Mouse (Mus musculus) neural tube, embryonic 15.5 days (tissue): ENCODE measurements at regions not wholly inside any gene's neighbourhood (a gene's known extent, or its start where the extent isn't known, plus 50 kb on each side); places are given as distances from the start of the nearest gene placed in this dataset.

Source experiments
- ATAC-seq: fragments of 200-750 bp; cut with Nextera tagmentation; 2 replicates; pipeline ENCODE4 v1.8.0; 2017; ENCODE audit warnings: mild to moderate bottlenecking, moderate TSS enrichment, moderate library complexity; ENCODE audit not compliant: low FRiP score
- H3K27ac ChIP-seq: fragments of 300-500 bp; sonication (generic); replicated peaks from 2 replicates; pipeline ENCODE4 v1.5.1; 2015; ENCODE audit warnings: mild to moderate bottlenecking, inconsistent platforms
- H3K27me3 ChIP-seq: fragments of 300-500 bp; sonication (generic); replicated peaks from 2 replicates; pipeline ENCODE4 v1.6.1; 2015; ENCODE audit warnings: inconsistent platforms
- H3K36me3 ChIP-seq: fragments of 300-500 bp; sonication (generic); 2 replicates; pipeline ENCODE4 v1.6.1; 2015; ENCODE audit warnings: inconsistent platforms
- H3K4me1 ChIP-seq: fragments of 300-500 bp; sonication (generic); 2 replicates; pipeline ENCODE4 v1.6.1; 2015; ENCODE audit warnings: inconsistent platforms
- H3K4me2 ChIP-seq: fragments of 300-500 bp; sonication (generic); 2 replicates; pipeline ENCODE4 v1.6.1; 2015; ENCODE audit warnings: inconsistent platforms, mild to moderate bottlenecking, moderate library complexity
- H3K4me3 ChIP-seq: fragments of 300-500 bp; sonication (generic); replicated peaks from 2 replicates; pipeline ENCODE4 v1.5.1; 2015; ENCODE audit warnings: mild to moderate bottlenecking, inconsistent platforms
- H3K9ac ChIP-seq: fragments of 300-500 bp; sonication (generic); replicated peaks from 2 replicates; pipeline ENCODE4 v1.6.1; 2015; ENCODE audit warnings: mild to moderate bottlenecking, inconsistent platforms
- H3K9me3 ChIP-seq: fragments of 300-500 bp; sonication (generic); replicated peaks from 2 replicates; pipeline ENCODE4 v1.6.1; 2016; ENCODE audit warnings: inconsistent platforms
- WGBS: fragments of 180-500 bp; shearing (Covaris S2); methylation state at CpG from one replicate; pipeline ENCODE4 v1.1.7; 2015; ENCODE audit warnings: mixed read lengths; 5-methylcytosine and 5-hydroxymethylcytosine counted together

DNA sequence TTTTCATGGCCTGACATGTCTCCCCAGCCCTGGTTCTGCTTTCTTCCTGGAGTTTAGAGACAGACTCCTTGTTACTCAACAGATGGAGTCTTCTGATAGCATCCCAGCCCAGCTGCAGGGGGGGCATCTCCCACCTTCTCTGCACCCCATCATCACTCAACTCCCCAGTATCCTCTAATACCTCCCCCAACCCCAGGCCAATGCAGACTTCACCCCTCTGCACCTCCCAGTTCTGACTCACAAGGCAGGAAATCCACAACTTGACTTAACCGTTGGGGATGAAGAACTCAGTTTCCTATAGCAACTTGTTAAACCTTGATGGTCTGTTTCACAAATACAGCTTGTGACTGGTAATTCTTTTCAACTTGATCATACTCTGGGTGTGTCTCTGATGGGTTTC is 73.7 kb upstream of the Rreb1 start:
- ATAC-seq, result no peak
- Histone ChIP-seq H3K27me3 (no peaks in the 10 kb centered on the region), H3K36me3 (no peaks in the 10 kb centered on the region), H3K9ac (no peak overlapping the region), H3K4me1 (no peaks in the 10 kb centered on the region), H3K9me3 (no peaks in the 10 kb centered on the region), H3K4me2 (no peak overlapping the region), H3K27ac (no peak overlapping the region), H3K4me3 (no peak overlapping the region)
- WGBS, result 85% methylated on average over 1 of the region's 1 CpGs

DNA sequence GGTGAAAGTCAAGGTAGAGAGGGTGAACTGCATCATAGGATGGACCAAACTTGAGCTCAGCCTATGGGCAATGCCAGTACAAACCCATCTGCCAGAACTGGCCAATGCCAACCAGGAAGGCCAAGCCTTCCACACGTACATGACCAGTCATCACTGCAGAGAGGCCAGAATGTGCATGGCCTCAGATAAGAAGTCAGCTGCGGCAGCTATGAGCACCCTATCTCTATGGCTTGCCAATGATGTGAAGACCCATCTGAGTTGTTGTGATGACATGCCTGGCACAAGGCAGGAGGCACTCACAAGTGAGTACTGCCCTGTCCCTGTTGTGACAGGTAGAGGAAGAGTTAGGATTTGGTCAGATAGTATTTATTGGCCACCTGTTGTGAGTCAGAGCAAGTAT is 72.7 kb upstream of the Rreb1 start:
- no peak overlapping the region for H3K9ac ChIP-seq
- no peaks in the 10 kb centered on the region for H3K36me3 ChIP-seq
- H3K4me2 ChIP-seq, result no peak overlapping the region
- H3K4me1 ChIP-seq, result no peaks in the 10 kb centered on the region
- ATAC-seq, result no peak
- no peaks in the 10 kb centered on the region for H3K9me3 ChIP-seq
- no peak overlapping the region for H3K4me3 ChIP-seq
- WGBS, result 94% methylated on average over 2 of the region's 2 CpGs
- H3K27ac ChIP-seq, result no peak overlapping the region
- H3K27me3 ChIP-seq, result no peaks in the 10 kb centered on the region

DNA sequence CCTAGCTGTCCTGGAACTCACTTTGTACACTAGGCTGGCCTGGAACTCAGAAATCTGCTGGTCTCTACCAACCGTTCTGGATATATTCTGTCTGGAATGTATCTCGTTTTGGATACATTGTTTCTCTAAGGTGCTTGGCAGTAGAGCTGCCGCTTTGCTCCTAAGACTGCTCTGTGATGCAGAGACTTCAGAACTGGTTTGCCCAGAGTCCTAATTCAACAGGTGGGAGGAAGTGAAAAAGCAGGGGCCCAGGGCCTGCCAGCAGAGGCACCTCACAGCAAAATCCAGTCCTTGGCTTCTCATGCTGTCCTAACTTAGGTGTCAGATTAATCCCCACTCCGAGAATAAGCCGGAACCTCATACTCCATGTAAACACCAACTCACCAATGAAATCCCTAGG is 67.3 kb upstream of the Rreb1 start:
- no peaks in the 10 kb centered on the region for H3K36me3 ChIP-seq
- no peaks in the 10 kb centered on the region for H3K4me1 ChIP-seq
- H3K4me3 ChIP-seq, result no peak overlapping the region
- no peak overlapping the region for H3K27ac ChIP-seq
- H3K9me3 ChIP-seq, result no peaks in the 10 kb centered on the region
- H3K9ac ChIP-seq, result no peak overlapping the region
- H3K27me3 ChIP-seq, result no peaks in the 10 kb centered on the region
- ATAC-seq, result no peak
- 92% methylated on average over 5 of the region's 5 CpGs for WGBS
- no peak overlapping the region for H3K4me2 ChIP-seq

DNA sequence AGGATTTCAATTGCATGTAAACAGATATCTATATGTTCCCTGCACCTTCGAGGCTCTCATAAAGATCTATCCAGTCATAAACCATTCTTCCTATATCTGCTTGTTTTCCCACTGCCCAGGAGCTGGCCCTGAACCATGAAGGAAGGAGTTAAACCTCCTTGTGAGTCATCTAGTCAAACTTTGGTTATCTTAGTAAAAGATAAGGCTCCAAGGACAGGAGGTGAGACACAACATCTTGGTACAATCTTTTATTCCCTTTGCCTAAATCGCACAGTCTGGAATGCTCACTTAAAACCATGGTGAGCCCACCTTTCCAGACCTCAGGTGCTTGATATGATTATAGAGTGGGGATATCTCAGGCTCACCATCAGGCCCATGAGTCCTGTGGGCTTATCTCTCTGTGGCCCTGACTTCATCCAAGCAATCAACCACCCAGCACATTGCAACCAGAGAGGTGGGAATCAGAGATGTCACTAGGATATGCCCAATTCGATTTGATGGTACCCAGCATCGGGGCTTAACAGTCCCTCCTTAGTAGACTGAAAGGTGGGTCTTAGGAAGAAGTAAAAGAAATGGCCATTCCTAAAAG is 65.2 kb upstream of the Rreb1 start:
- H3K9me3 ChIP-seq, result no peaks in the 10 kb centered on the region
- H3K27me3 ChIP-seq, result no peaks in the 10 kb centered on the region
- no peaks in the 10 kb centered on the region for H3K36me3 ChIP-seq
- no peaks in the 10 kb centered on the region for H3K4me1 ChIP-seq
- H3K4me2 ChIP-seq, result no peak overlapping the region
- no peak for ATAC-seq
- H3K27ac ChIP-seq, result no peak overlapping the region
- 86% methylated on average over 4 of the region's 4 CpGs for WGBS
- H3K9ac ChIP-seq, result no peak overlapping the region
- no peak overlapping the region for H3K4me3 ChIP-seq

DNA sequence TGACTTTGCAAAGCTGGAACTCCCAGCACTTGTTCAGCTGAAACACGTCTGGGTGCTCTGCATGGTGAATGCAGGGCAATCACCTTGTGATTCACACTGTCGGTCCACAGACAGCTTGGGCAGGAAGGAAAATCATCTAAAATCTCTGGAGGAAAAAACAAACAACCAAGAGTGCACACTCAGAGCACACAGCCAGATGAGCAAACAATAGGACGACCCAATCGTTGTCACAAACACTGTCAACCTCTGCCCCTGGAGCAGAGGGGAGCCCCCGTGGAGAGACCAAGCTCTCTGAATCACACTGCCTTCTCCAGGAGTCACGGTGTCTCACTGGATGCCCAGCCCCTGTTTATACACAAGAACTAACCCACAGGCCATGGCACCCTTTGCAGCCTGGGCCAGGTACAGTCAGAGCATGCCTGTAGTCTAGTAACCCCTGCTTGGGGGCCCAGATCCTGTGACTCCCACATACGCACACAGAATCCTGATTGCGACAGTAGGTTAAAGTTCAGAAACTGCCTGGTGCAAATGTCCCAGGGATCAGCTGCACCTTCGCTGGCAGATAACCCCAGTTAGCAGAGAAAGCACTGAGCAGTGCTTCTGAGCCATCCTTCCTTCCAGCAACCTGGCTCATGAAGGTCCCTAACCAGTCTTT is 63.0 kb upstream of the Rreb1 start:
- no peak overlapping the region for H3K4me2 ChIP-seq
- ATAC-seq, result no peak
- no peaks in the 10 kb centered on the region for H3K36me3 ChIP-seq

DNA sequence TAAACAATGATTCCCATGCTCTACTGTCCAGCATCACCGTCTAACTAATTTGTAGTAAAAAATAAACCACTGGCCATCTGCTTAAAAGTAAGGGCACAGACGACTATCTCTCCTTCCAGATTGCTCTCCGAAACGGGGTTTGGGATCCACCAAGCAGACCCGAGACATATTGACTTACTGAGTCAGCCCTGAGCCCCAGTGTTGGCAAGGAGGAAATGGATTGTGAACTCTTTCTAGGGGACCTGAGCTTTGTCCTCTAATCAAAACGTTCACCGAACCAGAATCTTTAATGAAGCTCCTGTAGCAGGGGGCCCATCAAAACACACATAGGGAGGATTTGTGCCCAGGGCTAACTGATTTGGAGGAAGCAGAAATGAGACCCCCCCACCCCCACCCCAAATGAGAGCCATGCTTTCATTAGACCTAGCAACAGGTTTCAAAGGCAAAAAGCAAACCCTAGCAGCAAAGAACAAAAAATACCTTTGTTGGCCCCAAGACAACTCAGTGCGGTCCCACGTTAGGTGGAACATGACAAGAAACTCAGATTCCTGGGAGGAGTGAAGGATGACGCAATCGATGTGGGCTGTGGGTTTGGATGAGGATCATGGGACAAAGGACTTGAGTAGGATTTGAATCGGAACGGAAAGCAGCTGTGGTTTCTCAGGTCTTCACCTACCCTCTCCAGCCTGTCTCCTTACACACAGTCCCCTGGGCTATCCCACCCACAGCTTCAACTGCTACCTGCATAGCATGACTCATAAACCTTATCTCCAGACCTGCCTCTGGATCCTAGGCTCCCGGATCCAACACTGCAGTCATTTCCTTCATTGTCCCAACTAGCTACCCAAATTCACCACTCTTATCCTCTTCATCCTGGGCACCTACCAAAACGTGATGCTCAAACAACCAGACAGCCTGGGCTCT is 62.2 kb upstream of the Rreb1 start:
- Histone ChIP-seq H3K4me3 (no peak overlapping the region), H3K9me3 (no peaks in the 10 kb centered on the region), H3K27ac (no peak overlapping the region), H3K9ac (no peak overlapping the region), H3K4me1 (no peaks in the 10 kb centered on the region), H3K36me3 (no peaks in the 10 kb centered on the region), H3K4me2 (no peak overlapping the region), H3K27me3 (no peaks in the 10 kb centered on the region)
- WGBS, result 84% methylated on average over 15 of the region's 15 CpGs
- ATAC-seq, result no peak

More for the DNA sequence above, 63.0 kb upstream of the Rreb1 start:
- WGBS, result 57% methylated on average over 9 of the region's 9 CpGs
- H3K9me3 ChIP-seq, result no peaks in the 10 kb centered on the region
- H3K27ac ChIP-seq, result no peak overlapping the region
- H3K4me1 ChIP-seq, result no peaks in the 10 kb centered on the region
- no peaks in the 10 kb centered on the region for H3K27me3 ChIP-seq
- no peak overlapping the region for H3K4me3 ChIP-seq
- no peak overlapping the region for H3K9ac ChIP-seq

DNA sequence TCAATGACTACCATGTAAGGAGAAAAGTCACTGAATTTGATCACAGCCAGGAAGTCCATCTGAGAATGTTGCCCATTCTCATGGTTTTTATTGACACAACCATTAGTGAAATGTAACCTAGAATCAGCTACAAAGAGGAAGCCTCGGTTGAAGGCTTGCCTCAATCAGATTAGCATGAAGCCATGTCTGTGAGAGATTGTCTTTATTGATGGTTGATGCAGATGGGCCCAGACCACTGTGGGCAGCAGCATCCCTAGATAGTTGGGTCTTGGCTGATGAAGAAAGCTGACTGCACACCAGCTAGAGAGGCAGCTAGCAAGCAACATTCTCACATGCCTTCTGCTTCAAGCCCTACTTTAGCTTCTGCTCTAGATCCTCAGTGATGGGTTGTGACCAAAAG is 60.4 kb upstream of the Rreb1 start:
- ATAC-seq, result no peak
- Histone ChIP-seq H3K4me1 (no peaks in the 10 kb centered on the region), H3K36me3 (no peaks in the 10 kb centered on the region), H3K27ac (no peak overlapping the region), H3K4me3 (no peak overlapping the region), H3K9ac (no peak overlapping the region), H3K9me3 (no peaks in the 10 kb centered on the region), H3K4me2 (no peak overlapping the region), H3K27me3 (no peaks in the 10 kb centered on the region)
- WGBS, result 90% methylated on average over 1 of the region's 1 CpGs

DNA sequence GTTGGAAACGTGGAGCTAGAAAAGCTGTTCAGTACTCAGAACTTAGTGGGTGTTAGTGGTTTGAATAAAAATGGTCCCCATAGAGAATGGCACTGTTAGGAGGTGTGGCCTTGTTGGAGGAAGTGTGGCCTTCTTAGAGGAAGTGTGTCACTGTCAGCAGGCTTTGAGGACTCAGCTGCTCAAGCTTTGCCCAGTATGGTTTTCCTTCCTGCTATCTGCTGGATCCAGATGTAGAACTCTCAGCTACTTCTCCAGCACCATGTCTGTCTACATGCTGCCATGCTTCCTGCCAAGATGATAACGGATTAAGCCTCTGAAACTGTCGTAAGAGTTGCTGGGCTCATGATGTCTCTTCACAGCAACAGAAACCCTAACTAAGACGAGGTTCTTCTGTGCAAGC is 59.8 kb upstream of the Rreb1 start:
- Histone ChIP-seq H3K4me3 (no peak overlapping the region), H3K4me2 (no peak overlapping the region), H3K27ac (no peak overlapping the region), H3K27me3 (no peaks in the 10 kb centered on the region), H3K36me3 (no peaks in the 10 kb centered on the region), H3K9ac (no peak overlapping the region), H3K9me3 (no peaks in the 10 kb centered on the region), H3K4me1 (no peaks in the 10 kb centered on the region)
- 80% methylated on average over 4 of the region's 4 CpGs for WGBS
- no peak for ATAC-seq
